Mouse (Mus musculus) CH12.LX (cell line): ENCODE measurements at regions not wholly inside any gene's neighbourhood (a gene's known extent, or its start where the extent isn't known, plus 50 kb on each side); places are given as distances from the start of the nearest gene placed in this dataset.

Experiments used
- DNase-seq: peaks from one replicate; pipeline ENCODE4 v3.0.0-alpha.2; 2013; ENCODE audit errors: extremely low read depth
- H3K27ac ChIP-seq: 2 replicates; pipeline ENCODE4 v1.5.1; 2012; ENCODE audit warnings: low read depth, mild to moderate bottlenecking, control low read depth, moderate library complexity; ENCODE audit not compliant: insufficient read depth
- H3K27me3 ChIP-seq: replicated peaks from 2 replicates; pipeline ENCODE3; 2012; ENCODE audit warnings: inconsistent platforms
- H3K36me3 ChIP-seq, 2 experiments: replicated peaks in 1 of 2; 2 replicates each; pipeline versions ENCODE3 to v1.6.1; 2012; ENCODE audit warnings: inconsistent platforms in 1 of 2, low read length in 1 of 2, mild to moderate bottlenecking in 1 of 2, mixed read lengths in 1 of 2, moderate library complexity in 1 of 2; ENCODE audit not compliant: control insufficient read depth in 1 of 2, insufficient read depth in 1 of 2
- H3K4me1 ChIP-seq, 2 experiments: 2 replicates each; pipeline ENCODE4 v1.6.1; 2012; ENCODE audit warnings: inconsistent platforms in 1 of 2, moderate library complexity in 1 of 2; ENCODE audit not compliant: insufficient read depth in 2 of 2, control insufficient read depth in 1 of 2
- H3K4me2 ChIP-seq: 2 replicates; pipeline ENCODE4 v1.6.1; 2012; ENCODE audit warnings: low read depth, mild to moderate bottlenecking, control low read depth; ENCODE audit not compliant: poor library complexity, insufficient read depth, severe bottlenecking
- H3K4me3 ChIP-seq, 3 experiments: fragments of 150-350 bp in 1 of 3; sonication (generic) in 1 of 3; replicated peaks in 1 of 3; 2 replicates each; pipeline versions ENCODE3 to v1.5.1; 2011 to 2012; ENCODE audit warnings: low read depth in 2 of 3, low read length in 2 of 3, mild to moderate bottlenecking in 2 of 3, moderate library complexity in 2 of 3, control low read depth in 1 of 3, improper control_type of control experiment in 1 of 3, inconsistent platforms in 1 of 3, mixed read lengths in 1 of 3; ENCODE audit not compliant: poor library complexity in 1 of 3
- H3K79me2 ChIP-seq: replicated peaks from 2 replicates; pipeline ENCODE4 v1.6.1; 2012; ENCODE audit warnings: mild to moderate bottlenecking, moderate library complexity; ENCODE audit not compliant: control insufficient read depth, poor library complexity, insufficient read depth, severe bottlenecking; ENCODE audit errors: extremely low read depth
- H3K9ac ChIP-seq: 2 replicates; pipeline ENCODE4 v1.6.1; 2012; ENCODE audit warnings: low read depth, mild to moderate bottlenecking, control low read depth, moderate library complexity; ENCODE audit not compliant: insufficient read depth
- H3K9me3 ChIP-seq: replicated peaks from 2 replicates; pipeline ENCODE3; 2012; ENCODE audit warnings: low read length, inconsistent platforms, mixed read lengths
- CHD2 ChIP-seq: IDR thresholded peaks from 2 replicates; pipeline ENCODE4 v1.6.1; 2011; ENCODE audit warnings: low read length, improper control_type of control experiment
- GABPA ChIP-seq: IDR thresholded peaks from 2 replicates; pipeline ENCODE4 v1.6.1; 2012; ENCODE audit warnings: low read depth, low read length, improper control_type of control experiment, inconsistent platforms; ENCODE audit not compliant: insufficient replicate concordance
- MAFK ChIP-seq: IDR thresholded peaks from 2 replicates; pipeline ENCODE4 v1.6.1; 2011; ENCODE audit warnings: low read length, improper control_type of control experiment; ENCODE audit not compliant: insufficient replicate concordance
- MAX ChIP-seq: IDR thresholded peaks from 2 replicates; pipeline ENCODE4 v1.6.1; 2011; ENCODE audit warnings: low read length, improper control_type of control experiment
- MEF2A ChIP-seq: IDR thresholded peaks from 2 replicates; pipeline ENCODE4 v1.6.1; 2014; ENCODE audit warnings: low read depth, mild to moderate bottlenecking, inconsistent platforms, low read length, improper control_type of control experiment, borderline replicate concordance
- POLR2A ChIP-seq: IDR thresholded peaks from 2 replicates; pipeline ENCODE4 v1.6.1; 2011; ENCODE audit warnings: low read depth, mild to moderate bottlenecking, improper control_type of control experiment, low read length
- UBTF ChIP-seq: IDR thresholded peaks from 2 replicates; pipeline ENCODE4 v1.6.1; 2012; ENCODE audit warnings: low read depth, mild to moderate bottlenecking, inconsistent platforms, low read length, improper control_type of control experiment, moderate library complexity
- USF2 ChIP-seq: conservative IDR thresholded peaks from 2 replicates; pipeline ENCODE4 v1.6.1; 2011; ENCODE audit warnings: low read depth, low read length, improper control_type of control experiment
- dilution Hi-C: fragments of 300-500 bp; cut with MboI; formaldehyde crosslinking; loops from 2 replicates; pipeline ENCODE4 v1.14.3; 2020; ENCODE audit warnings: low sequenced_read_pairs; ENCODE audit not compliant: extremely low pct_unique_long_range_greater_than_20kb, extremely low pct_ligation_motif_present
- in situ Hi-C: fragments of 300-500 bp; cut with MboI; formaldehyde crosslinking; loops from 3 replicates; pipeline ENCODE4 v1.14.3; 2019; ENCODE audit warnings: low sequenced_read_pairs, low pct_ligation_motif_present, low pct_unique_long_range_greater_than_20kb, mixed read lengths

DNA sequence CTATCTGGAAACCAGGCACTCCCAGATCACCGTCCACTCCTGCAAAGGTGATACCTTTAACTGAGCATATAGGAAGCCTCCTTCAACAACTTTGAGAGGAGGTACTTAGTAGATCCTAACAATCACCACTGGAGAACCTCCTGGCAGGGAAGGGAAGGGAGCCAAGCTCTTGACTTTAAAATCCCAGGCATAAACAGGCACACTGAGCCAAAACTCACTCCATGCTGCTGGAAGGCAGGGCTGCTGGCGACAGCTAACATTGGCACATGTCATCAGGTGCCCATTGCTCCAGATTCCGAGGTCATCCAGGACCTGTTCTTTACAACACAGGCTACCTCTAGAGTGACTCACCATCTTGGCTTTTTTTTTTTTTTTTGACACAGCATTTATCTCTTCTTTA is 170.9 kb upstream of the 1700066M21Rik start (continued):
- no peak for TF ChIP-seq MEF2A
- TF ChIP-seq USF2, result no peak

DNA sequence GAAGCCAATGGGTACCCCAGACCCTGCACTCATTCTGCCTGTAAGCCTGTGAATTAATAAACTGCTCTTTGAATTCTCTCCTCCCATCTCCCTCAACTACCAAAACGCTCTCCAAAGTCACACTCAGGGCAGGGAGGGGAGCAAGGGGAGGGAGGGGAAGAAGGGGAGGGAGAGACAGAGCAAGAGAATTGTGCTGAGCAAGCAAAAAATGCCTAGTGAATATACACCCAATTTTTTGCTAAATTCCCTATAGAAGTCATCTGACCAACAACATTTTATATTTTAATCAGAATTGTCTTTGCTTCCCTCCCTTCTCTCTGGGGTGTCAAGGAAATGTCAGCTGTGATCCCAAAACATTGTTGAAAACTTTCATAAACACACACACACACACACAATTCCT is 170.5 kb upstream of the 1700066M21Rik start:
- no peak overlapping the region for H3K4me3 ChIP-seq
- H3K27me3 ChIP-seq, result no peaks in the 10 kb centered on the region
- no peak for DNase-seq
- TF ChIP-seq POLR2A, result no peak
- TF ChIP-seq CHD2, result no peak
- peak; percentile 95 for TF ChIP-seq MAFK
- peaks cover 5 to 6% of the 10 kb centered on the region in 2 experiments for H3K4me1 ChIP-seq
- no peak overlapping the region for H3K27ac ChIP-seq
- dilution Hi-C loops, result no loop called here
- H3K36me3 ChIP-seq, result no peaks in the 10 kb centered on the region
- no peaks in the 10 kb centered on the region for H3K9me3 ChIP-seq
- in situ Hi-C loops, result loop anchor here (5.0 to 25.0 kb wide), 2 partner anchors 125 to 1320 kb away; no protein-coding TSS in a partner anchor
- H3K4me2 ChIP-seq, result no peak overlapping the region
- H3K79me2 ChIP-seq, result no peaks in the 10 kb centered on the region
- no peak overlapping the region for H3K9ac ChIP-seq

DNA sequence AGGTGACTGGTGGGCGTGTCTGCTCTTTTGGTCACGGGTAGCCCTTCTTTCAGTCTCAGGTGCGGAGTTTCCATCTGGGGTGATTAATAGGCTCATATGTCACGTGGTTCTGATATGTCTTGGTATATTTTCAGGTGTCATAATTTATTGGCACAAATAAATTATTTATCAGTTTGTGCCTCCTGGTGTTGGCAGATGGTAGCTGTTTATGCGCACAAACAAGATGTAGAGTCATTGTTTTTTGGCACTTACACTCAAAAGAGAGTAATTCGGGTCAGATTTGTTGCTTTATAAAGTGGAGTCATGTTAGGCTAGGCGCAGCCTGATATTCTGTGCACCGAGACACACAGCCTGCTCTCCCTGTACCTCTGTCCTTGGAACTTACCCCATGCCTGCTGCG is 169.0 kb upstream of the 1700066M21Rik start:
- Histone ChIP-seq H3K79me2 (no peaks in the 10 kb centered on the region), H3K4me3 (no peak overlapping the region), H3K4me1 (peaks cover 5 to 6% of the 10 kb centered on the region in 2 experiments), H3K4me2 (no peak overlapping the region), H3K27me3 (no peaks in the 10 kb centered on the region), H3K9me3 (no peaks in the 10 kb centered on the region), H3K9ac (no peak overlapping the region), H3K36me3 (no peaks in the 10 kb centered on the region), H3K27ac (no peak overlapping the region)
- TF ChIP-seq GABPA (no peak), UBTF (no peak)
- no peak for DNase-seq
- dilution Hi-C loops, result no loop called here
- in situ Hi-C loops, result loop anchor here (5.0 to 25.0 kb wide), 2 partner anchors 124 to 1321 kb away; no protein-coding TSS in a partner anchor

DNA sequence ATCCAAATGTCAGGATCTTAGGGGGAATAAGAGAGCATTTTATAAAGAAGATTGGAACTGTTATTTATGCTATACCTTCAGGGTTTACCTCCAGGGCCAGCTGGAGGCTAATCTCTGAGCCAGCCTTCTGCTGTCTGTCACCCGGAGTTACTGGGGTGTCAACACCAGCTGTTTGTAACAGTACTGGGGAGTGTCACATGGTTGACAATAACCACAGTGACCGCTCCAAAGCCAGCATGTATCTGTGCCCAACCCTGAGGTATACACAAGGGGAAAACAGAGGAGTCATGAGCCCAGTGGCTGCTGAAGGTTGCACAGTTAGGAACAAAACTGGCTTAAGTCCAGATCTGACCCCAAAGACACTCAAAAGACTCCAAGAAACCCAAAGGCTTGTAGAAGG is 168.1 kb upstream of the 1700066M21Rik start:
- Histone ChIP-seq H3K79me2 (no peaks in the 10 kb centered on the region), H3K4me1 (peaks cover 5 to 6% of the 10 kb centered on the region in 2 experiments), H3K4me3 (no peak overlapping the region), H3K9ac (no peak overlapping the region), H3K27me3 (no peaks in the 10 kb centered on the region), H3K36me3 (no peaks in the 10 kb centered on the region), H3K27ac (no peak overlapping the region), H3K9me3 (no peaks in the 10 kb centered on the region), H3K4me2 (no peak overlapping the region)
- no peak for TF ChIP-seq MAX
- dilution Hi-C loops, result no loop called here
- in situ Hi-C loops, result loop anchor here (5.0 to 25.0 kb wide), 2 partner anchors 123 to 1322 kb away; no protein-coding TSS in a partner anchor
- no peak for DNase-seq
